Mouse (Mus musculus) left cerebral cortex, adult 8-10 months (tissue): Measurements from ENCODE around the gene Apaf1. TPM values are rescaled to one million over a fixed set of nuclear protein-coding genes. Genes with fewer than 3 reads are reported as not detected.

Source experiments
- total RNA-seq, 4 experiments: library from RNA; stranded (reverse); gene quantifications; 2 replicates each; pipeline ENCODE4 v1.2.4; 2022

Gene Apaf1
- total RNA-seq, 4 experiments from 2014 or later, result 10.6 to 12.7 (median 11.9) TPM

Other genes starting within 250 kb of the Apaf1 start
- gene Ikbip, start 170 bp upstream of the Apaf1 start, total RNA-seq, result 10 to 100 TPM; 11.5 to 19.7 (median 15.6) TPM
- 100 to 1,000 TPM; 531 to 567 (median 564) TPM for gene Slc25a3, start 41.3 kb upstream of the Apaf1 start, total RNA-seq
- gene Tmpo, start 98.5 kb upstream of the Apaf1 start, total RNA-seq, result 10 to 100 TPM; 38.4 to 51.0 (median 45.2) TPM